Mouse (Mus musculus) heart, postnatal 36 days (tissue): ENCODE results near the gene Qk. TPM values are rescaled to one million over a fixed set of nuclear protein-coding genes. Genes with fewer than 3 reads are reported as not detected.

Experiments
- DNase-seq, 2 experiments: peaks; one replicate each; pipeline ENCODE4 v3.0.0; 2021 to 2022
- intact Hi-C: fragments of 180-260 bp; cut with DNase I; formaldehyde crosslinking; loops from one replicate; pipeline ENCODE4 v1.15.1; 2025
- total RNA-seq, 2 experiments: library from RNA; stranded (reverse); gene quantifications; 2 replicates each; pipeline ENCODE4 v1.2.3; 2021

Gene Qk
- total RNA-seq, 2 experiments from 2014 or later, result 419 to 431 TPM

DNA sequence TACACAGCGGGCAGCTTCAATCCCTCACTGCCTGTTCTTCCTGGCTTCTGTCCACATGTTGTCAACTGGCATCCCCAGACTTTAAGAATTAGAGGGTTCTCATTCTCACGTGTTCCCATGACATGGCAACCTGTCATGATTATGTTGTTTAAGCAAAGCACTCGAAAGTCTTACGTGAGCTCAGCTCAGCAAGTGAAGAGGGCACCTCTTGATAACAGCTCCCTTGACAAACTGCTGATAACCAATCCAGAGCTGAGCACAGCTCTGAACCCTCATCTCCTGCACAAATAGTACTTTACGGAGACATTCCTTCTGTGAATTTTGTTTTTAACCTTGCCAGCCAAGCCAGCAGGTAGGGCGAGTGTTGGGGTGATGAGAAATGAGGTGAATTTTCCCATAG lies 159.2 kb downstream of the Qk start:
- no peak for DNase-seq
- intact Hi-C loops, result no loop called here

- peak in 1 of 2 experiments; percentile 13 for DNase-seq
Observed at GRCm38 (mm10) chr17:10152808-10153413, 166.7 kb downstream of the Qk start.

More at GRCm38 (mm10) chr17:10152808-10153413, 166.7 kb downstream of the Qk start:
- intact Hi-C loops, result no loop called here
